Mouse (Mus musculus) lung, postnatal 0 days (tissue): ENCODE data around the gene Dmpk. TPM values are rescaled to one million over a fixed set of nuclear protein-coding genes. Genes with fewer than 3 reads are reported as not detected.

Experiments used
- ATAC-seq: fragments of 200-750 bp; cut with Nextera tagmentation; 2 replicates; pipeline ENCODE4 v1.8.0; 2017; ENCODE audit warnings: moderate library complexity
- DNase-seq: peaks from one replicate; pipeline ENCODE4 v3.0.0-alpha.2; 2016; ENCODE audit warnings: low spot score
- H3K27ac ChIP-seq: fragments of 300-500 bp; sonication (generic); 2 replicates; pipeline ENCODE4 v1.5.1; 2014; ENCODE audit warnings: antibody characterized with exemption, mild to moderate bottlenecking, low read length, mixed read lengths
- H3K27me3 ChIP-seq: fragments of 300-500 bp; sonication (generic); replicated peaks from 2 replicates; pipeline ENCODE4 v1.6.1; 2014; ENCODE audit warnings: low read length, mixed read lengths; ENCODE audit not compliant: insufficient read depth
- H3K36me3 ChIP-seq: fragments of 300-500 bp; sonication (generic); 2 replicates; pipeline ENCODE4 v1.6.1; 2014; ENCODE audit warnings: low read length, mixed read lengths; ENCODE audit not compliant: insufficient read depth
- H3K4me1 ChIP-seq: fragments of 300-500 bp; sonication (generic); 2 replicates; pipeline ENCODE4 v1.6.1; 2014; ENCODE audit warnings: antibody characterized with exemption, low read depth, low read length, mixed read lengths; ENCODE audit not compliant: insufficient read depth
- H3K4me2 ChIP-seq: fragments of 300-500 bp; sonication (generic); replicated peaks from 2 replicates; pipeline ENCODE4 v1.6.1; 2014; ENCODE audit warnings: low read depth, mild to moderate bottlenecking, low read length, moderate library complexity, mixed read lengths
- H3K4me3 ChIP-seq: fragments of 300-500 bp; sonication (generic); 2 replicates; pipeline ENCODE4 v1.5.1; 2014; ENCODE audit warnings: low read depth, low read length
- H3K9ac ChIP-seq: fragments of 300-500 bp; sonication (generic); replicated peaks from 2 replicates; pipeline ENCODE4 v1.6.1; 2014; ENCODE audit warnings: low read depth, mild to moderate bottlenecking
- H3K9me3 ChIP-seq: fragments of 300-500 bp; sonication (generic); 2 replicates; pipeline ENCODE4 v1.6.1; 2016; ENCODE audit warnings: low read length, mixed read lengths
- CTCF ChIP-seq: IDR thresholded peaks from 2 replicates; pipeline ENCODE4 v1.5.1; 2016; ENCODE audit warnings: antibody characterized with exemption, mild to moderate bottlenecking
- EP300 ChIP-seq: IDR thresholded peaks from 2 replicates; pipeline ENCODE4 v1.6.1; 2016; ENCODE audit warnings: antibody characterized with exemption, mild to moderate bottlenecking, control low read depth
- WGBS: fragments of 180-500 bp; shearing (Covaris S2); extraction: QIAGEN DNeasy Blood & Tissue Kit; methylation state at CpG from one replicate; pipeline ENCODE4 v1.1.7; 2014; 5-methylcytosine and 5-hydroxymethylcytosine counted together
- microRNA-seq: library from miRNA; unstranded; fragments of <30 nt; microRNA quantifications from one replicate; pipeline ENCODE4, GENCODE M21; 2016
- polyA plus RNA-seq: library from polyadenylated mRNA; unstranded; fragments of >200 nt; fragmentation: Nextera tagmentation; extraction: Ambion mirVana; gene quantifications from 2 replicates; pipeline ENCODE4 v1.2.1, GENCODE M21; 2015

Gene Dmpk
- polyA plus RNA-seq, 1 experiment from 2014 or later = 11.5 TPM

DNA sequence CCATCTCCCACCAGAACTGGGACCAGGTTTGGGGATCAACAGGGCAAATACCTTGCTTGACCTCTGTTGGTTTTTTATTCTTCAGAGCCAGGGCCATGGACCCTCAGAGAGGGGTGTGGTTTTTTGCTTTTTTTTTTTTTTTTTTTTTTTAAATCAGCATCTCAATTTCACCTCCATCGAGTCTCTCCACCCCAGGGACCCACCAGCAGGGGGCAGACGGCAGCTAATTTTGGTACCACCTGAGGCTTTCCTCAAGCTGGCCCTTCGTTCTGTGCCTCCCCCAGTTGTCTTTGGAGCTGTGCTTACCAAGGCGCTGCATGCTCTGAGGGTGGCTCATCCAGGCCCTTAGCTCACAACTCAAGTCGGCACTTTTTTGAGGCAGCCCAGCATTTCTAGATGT is 53.7 kb downstream of the Dmpk start:
- no peak for ATAC-seq
- H3K4me1 ChIP-seq = no peaks in the 10 kb centered on the region
- no peak overlapping the region for H3K4me2 ChIP-seq
- H3K27me3 ChIP-seq = no peaks in the 10 kb centered on the region
- peaks cover 13% of the 10 kb centered on the region; the same call in 1 of the 2 replicates for H3K36me3 ChIP-seq
- no peak overlapping the region for H3K27ac ChIP-seq
- no peak overlapping the region for H3K9ac ChIP-seq
- no peak for TF ChIP-seq EP300
- TF ChIP-seq CTCF = peak; percentile 61
- no peaks in the 10 kb centered on the region for H3K9me3 ChIP-seq
- no peak overlapping the region for H3K4me3 ChIP-seq
- 56% methylated on average over 5 of the region's 5 CpGs for WGBS
- DNase-seq = peak; percentile 37

Small RNA genes lying within 50 kb of the gene (microRNA-seq; reads per million reads assigned to microRNA genes)
- gene Mir3100 = not detected

Other genes starting within 250 kb of the Dmpk start
- gene Mill2, start 243.9 kb upstream of the Dmpk start, polyA plus RNA-seq = 4.3 and 5.7 TPM in 2 replicates
- gene Pglyrp1, start 212.5 kb upstream of the Dmpk start, polyA plus RNA-seq = 45.6 and 51.1 TPM in 2 replicates
- 17.6 and 19.0 TPM in 2 replicates for gene Ccdc61, start 173.4 kb upstream of the Dmpk start, polyA plus RNA-seq
- gene Nova2, start 158.0 kb upstream of the Dmpk start, polyA plus RNA-seq = 1.1 and 1.2 TPM in 2 replicates
- not detected in 2 replicates for gene Nanos2, start 96.4 kb upstream of the Dmpk start, polyA plus RNA-seq
- 2.3 and 2.6 TPM in 2 replicates for gene Mypop, start 92.6 kb upstream of the Dmpk start, polyA plus RNA-seq
- 11.7 and 12.2 TPM in 2 replicates for gene Irf2bp1, start 79.8 kb upstream of the Dmpk start, polyA plus RNA-seq
- 0.49 and 0.70 TPM in 2 replicates for gene Foxa3, start 60.3 kb upstream of the Dmpk start, polyA plus RNA-seq
- gene Sympk, start 59.5 kb upstream of the Dmpk start, polyA plus RNA-seq = 10.4 and 11.8 TPM in 2 replicates
- not detected in 2 replicates for gene Rsph6a, start 29.2 kb upstream of the Dmpk start, polyA plus RNA-seq
- gene Dmwd, start 7.6 kb upstream of the Dmpk start, polyA plus RNA-seq = 9.7 and 12.0 TPM in 2 replicates
- gene Six5, start 10.7 kb downstream of the Dmpk start, polyA plus RNA-seq = 4.2 and 4.7 TPM in 2 replicates
- 0.20 and 0.23 TPM in 2 replicates for gene Gm4969, start 34.5 kb downstream of the Dmpk start, polyA plus RNA-seq
- gene Fbxo46, start 36.0 kb downstream of the Dmpk start, polyA plus RNA-seq = 9.9 and 10.1 TPM in 2 replicates
- 14.1 and 14.5 TPM in 2 replicates for gene Qpctl, start 65.4 kb downstream of the Dmpk start, polyA plus RNA-seq
- 63.2 and 65.2 TPM in 2 replicates for gene Snrpd2, start 65.9 kb downstream of the Dmpk start, polyA plus RNA-seq
- 0.80 and 1.0 TPM in 2 replicates for gene Gipr, start 82.3 kb downstream of the Dmpk start, polyA plus RNA-seq
- gene Eml2, start 92.6 kb downstream of the Dmpk start, polyA plus RNA-seq = 17.9 and 21.7 TPM in 2 replicates
- 2.7 and 3.1 TPM in 2 replicates for gene Gpr4, start 128.7 kb downstream of the Dmpk start, polyA plus RNA-seq
- gene Opa3, start 144.5 kb downstream of the Dmpk start, polyA plus RNA-seq = 18.8 and 19.0 TPM in 2 replicates
- gene Vasp, start 188.0 kb downstream of the Dmpk start, polyA plus RNA-seq = 109 and 121 TPM in 2 replicates
- not detected in 2 replicates for gene Ppm1n, start 196.2 kb downstream of the Dmpk start, polyA plus RNA-seq
- 23.8 and 26.6 TPM in 2 replicates for gene Rtn2, start 198.8 kb downstream of the Dmpk start, polyA plus RNA-seq
- 0.17 and 0.44 TPM in 2 replicates for gene Fosb, start 226.2 kb downstream of the Dmpk start, polyA plus RNA-seq